Mouse (Mus musculus) stomach, embryonic 16.5 days (tissue): Measurements from ENCODE around the gene Olfr370. TPM values are rescaled to one million over a fixed set of nuclear protein-coding genes. Genes with fewer than 3 reads are reported as not detected.

Experiments
- ATAC-seq: fragments of 200-750 bp; cut with Nextera tagmentation; 2 replicates; pipeline ENCODE4 v1.8.0; 2017; ENCODE audit warnings: moderate number of reproducible peaks, moderate TSS enrichment; ENCODE audit not compliant: insufficient read depth, low FRiP score
- H3K27ac ChIP-seq: fragments of 300-500 bp; sonication (generic); 2 replicates; pipeline ENCODE4 v1.5.1; 2014; ENCODE audit warnings: low read length
- H3K27me3 ChIP-seq: fragments of 300-500 bp; sonication (generic); 2 replicates; pipeline ENCODE4 v1.6.1; 2014; ENCODE audit warnings: low read length, control low read depth, mixed read lengths; ENCODE audit not compliant: control insufficient read depth, insufficient read depth
- H3K36me3 ChIP-seq: fragments of 300-500 bp; sonication (generic); 2 replicates; pipeline ENCODE4 v1.6.1; 2014; ENCODE audit warnings: low read length; ENCODE audit not compliant: control insufficient read depth, insufficient read depth
- H3K4me1 ChIP-seq: fragments of 300-500 bp; sonication (generic); 2 replicates; pipeline ENCODE4 v1.6.1; 2014; ENCODE audit warnings: low read length, control low read depth, mixed read lengths; ENCODE audit not compliant: control insufficient read depth, insufficient read depth
- H3K4me2 ChIP-seq: fragments of 300-500 bp; sonication (generic); 2 replicates; pipeline ENCODE4 v1.6.1; 2014; ENCODE audit warnings: low read depth, low read length, mixed read lengths
- H3K4me3 ChIP-seq: fragments of 300-500 bp; sonication (generic); replicated peaks from 2 replicates; pipeline ENCODE4 v1.5.1; 2014; ENCODE audit warnings: mild to moderate bottlenecking, low read length
- H3K9ac ChIP-seq: fragments of 300-500 bp; sonication (generic); 2 replicates; pipeline ENCODE4 v1.6.1; 2014; ENCODE audit warnings: low read length
- H3K9me3 ChIP-seq: fragments of 300-500 bp; sonication (generic); replicated peaks from 2 replicates; pipeline ENCODE4 v1.6.1; 2016; ENCODE audit warnings: low read length, control low read depth; ENCODE audit not compliant: control insufficient read depth
- WGBS: fragments of 180-500 bp; shearing (Covaris S2); extraction: QIAGEN DNeasy Blood & Tissue Kit; methylation state at CpG from one replicate; pipeline ENCODE4 v1.1.7; 2014; 5-methylcytosine and 5-hydroxymethylcytosine counted together
- polyA plus RNA-seq: library from polyadenylated mRNA; unstranded; fragments of >200 nt; fragmentation: Nextera tagmentation; extraction: Ambion mirVana; gene quantifications from 2 replicates; pipeline ENCODE4 v1.2.1, GENCODE M21; 2015

The Olfr370 gene
- polyA plus RNA-seq, 1 experiment from 2014 or later: not detected

DNA sequence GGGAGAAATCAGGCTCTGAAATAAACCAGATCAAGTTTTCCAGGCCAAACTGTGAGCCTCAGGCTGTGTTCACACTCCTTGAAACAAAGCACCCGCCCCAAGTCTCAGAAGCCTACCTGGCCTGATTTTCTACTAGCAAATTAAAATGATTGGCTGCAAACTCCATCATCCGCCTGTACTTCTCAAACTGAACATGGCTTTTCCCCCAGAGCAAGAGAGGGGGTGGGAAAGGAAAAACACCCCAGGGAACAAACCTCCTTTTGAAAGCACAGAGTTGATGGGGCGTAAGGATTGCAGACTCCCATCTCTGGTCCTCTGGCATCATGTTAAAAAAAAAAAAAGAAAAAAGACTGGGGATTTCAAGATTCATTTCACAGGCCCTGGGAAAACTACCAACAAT lies 57.1 kb downstream of the Olfr370 start:
- peak overlapping the region; percentile 88 for H3K4me3 ChIP-seq
- no peaks in the 10 kb centered on the region for H3K27me3 ChIP-seq
- peak overlapping the region; percentile 89 for H3K9ac ChIP-seq
- H3K4me2 ChIP-seq: peak overlapping the region; percentile 90
- no peaks in the 10 kb centered on the region for H3K9me3 ChIP-seq
- 51% methylated on average over 3 of the region's 3 CpGs for WGBS
- no peak overlapping the region; the same call in 1 of the 2 replicates for H3K27ac ChIP-seq
- no peak for ATAC-seq
- peaks cover 21% of the 10 kb centered on the region for H3K4me1 ChIP-seq
- H3K36me3 ChIP-seq: no peaks in the 10 kb centered on the region

DNA sequence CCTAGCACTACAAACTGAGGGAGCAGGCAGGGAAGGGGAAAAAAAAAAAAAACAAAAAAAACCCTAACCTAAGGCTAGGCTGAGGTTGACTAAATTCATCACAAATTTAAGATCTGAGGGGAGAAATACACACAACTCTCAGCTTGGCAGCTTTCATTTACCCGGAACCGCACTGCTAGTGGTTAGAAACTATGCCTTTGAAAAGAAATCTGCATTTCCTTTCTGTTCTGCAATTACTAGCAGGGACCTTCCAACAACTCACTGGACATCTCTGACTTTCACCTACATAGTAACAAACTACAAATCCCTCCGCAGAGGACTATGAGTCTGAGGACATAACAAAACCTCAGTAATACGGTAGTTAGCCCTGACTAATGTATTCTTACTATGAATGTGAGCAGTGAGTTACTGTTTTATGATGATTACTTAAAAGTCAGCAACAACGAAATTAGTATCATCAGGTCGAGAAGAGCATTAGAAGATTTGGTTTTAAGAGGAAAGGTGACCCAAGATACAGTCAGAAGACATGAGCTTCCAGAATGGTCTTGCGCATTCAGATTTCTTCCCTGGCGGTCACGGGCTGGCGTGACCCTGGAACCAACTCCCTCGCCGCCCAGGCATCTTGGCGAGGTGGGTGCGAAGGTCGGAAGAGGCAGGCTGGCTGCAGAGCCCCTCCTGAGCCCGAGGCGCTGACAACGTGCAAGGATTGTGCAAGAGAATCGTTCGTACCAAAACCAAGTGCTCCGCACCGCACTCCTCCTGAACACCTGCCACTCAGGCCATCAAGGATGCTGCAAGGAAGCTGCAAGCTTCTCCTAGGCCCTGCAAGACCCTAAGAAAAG lies 58.0 kb downstream of the Olfr370 start:
- Histone ChIP-seq H3K27ac (peak overlapping the region; percentile 88), H3K4me1 (peaks cover 21% of the 10 kb centered on the region), H3K9ac (peak overlapping the region; percentile 89), H3K27me3 (no peaks in the 10 kb centered on the region), H3K9me3 (no peaks in the 10 kb centered on the region), H3K36me3 (no peaks in the 10 kb centered on the region), H3K4me3 (peak overlapping the region; percentile 88), H3K4me2 (peak overlapping the region; percentile 90)
- 3% methylated on average over 22 of the region's 22 CpGs for WGBS
- ATAC-seq: no peak

DNA sequence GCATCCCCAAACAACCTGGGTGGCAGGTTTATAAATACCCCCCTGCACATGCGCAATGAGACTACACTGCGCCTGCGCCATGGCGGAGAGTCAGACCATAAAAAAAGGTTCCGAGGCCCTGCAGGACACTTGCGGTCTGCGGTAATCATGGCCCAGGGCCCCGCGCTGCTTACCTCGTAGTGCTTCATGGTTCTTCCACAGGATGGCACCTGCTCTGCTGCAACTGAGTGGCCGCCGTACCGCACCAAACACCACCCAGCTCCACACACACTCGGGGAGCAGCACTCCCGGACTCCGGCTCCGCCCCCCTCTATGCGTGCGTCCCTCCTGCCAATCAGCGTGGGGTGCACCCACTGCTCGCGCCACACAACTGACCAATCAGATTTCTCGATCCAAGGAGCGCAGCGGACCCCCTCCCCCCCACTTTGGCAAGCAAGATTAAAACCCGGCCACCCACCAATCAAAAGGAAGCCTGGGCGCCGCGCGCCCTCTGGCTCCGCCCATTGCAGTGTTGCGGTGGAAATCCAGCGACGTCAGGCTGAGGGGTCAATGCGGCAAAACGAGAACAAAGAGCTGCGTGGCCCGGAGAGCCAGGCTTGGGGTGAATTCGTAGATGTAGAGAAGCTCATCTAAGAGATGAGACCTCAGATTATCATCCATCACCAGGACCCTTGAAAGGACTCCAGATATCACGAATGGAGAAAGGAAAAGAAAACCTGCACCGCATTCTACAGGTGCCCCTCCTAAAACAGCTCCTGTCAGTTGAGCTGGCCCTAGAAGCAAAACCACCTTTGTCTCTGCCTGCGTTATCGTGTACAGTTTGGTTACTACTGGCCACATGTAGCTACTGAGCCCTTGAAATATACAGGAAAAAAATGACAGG lies 58.8 kb downstream of the Olfr370 start:
- Histone ChIP-seq H3K4me2 (peak overlapping the region; percentile 90), H3K9me3 (no peaks in the 10 kb centered on the region), H3K27ac (peak overlapping the region; percentile 92), H3K27me3 (no peaks in the 10 kb centered on the region), H3K4me3 (peak overlapping the region; percentile 88), H3K4me1 (peaks cover 21% of the 10 kb centered on the region), H3K9ac (peak overlapping the region; percentile 89), H3K36me3 (no peaks in the 10 kb centered on the region)
- under 1% methylated on average over 43 of the region's 43 CpGs for WGBS
- peak; percentile 99 for ATAC-seq

Other genes starting within 250 kb of the Olfr370 start
- not detected in 2 replicates for gene Ucp1, start 245.4 kb upstream of the Olfr370 start, polyA plus RNA-seq
- gene Elmod2, start 203.3 kb upstream of the Olfr370 start, polyA plus RNA-seq: 14.6 and 16.6 TPM in 2 replicates
- not detected in 2 replicates for gene Mgat4d, start 187.3 kb upstream of the Olfr370 start, polyA plus RNA-seq
- gene Clgn, start 145.9 kb upstream of the Olfr370 start, polyA plus RNA-seq: 0.47 and 0.61 TPM in 2 replicates
- 88.7 and 98.3 TPM in 2 replicates for gene Scoc, start 77.4 kb upstream of the Olfr370 start, polyA plus RNA-seq
- gene Ndufb7, start 30.9 kb downstream of the Olfr370 start, polyA plus RNA-seq: 285 and 326 TPM in 2 replicates
- 503 and 554 TPM in 2 replicates for gene Tecr, start 72.2 kb downstream of the Olfr370 start, polyA plus RNA-seq
- 69.6 and 74.3 TPM in 2 replicates for gene Dnajb1, start 72.4 kb downstream of the Olfr370 start, polyA plus RNA-seq
- gene Gipc1, start 116.9 kb downstream of the Olfr370 start, polyA plus RNA-seq: 190 TPM in 2 replicates
- gene Ptger1, start 130.9 kb downstream of the Olfr370 start, polyA plus RNA-seq: 5.7 and 6.3 TPM in 2 replicates
- 14.7 and 19.9 TPM in 2 replicates for gene Pkn1, start 163.4 kb downstream of the Olfr370 start, polyA plus RNA-seq
- 154 and 167 TPM in 2 replicates for gene Ddx39, start 179.4 kb downstream of the Olfr370 start, polyA plus RNA-seq
- 40.5 and 45.6 TPM in 2 replicates for gene Adgre5, start 205.5 kb downstream of the Olfr370 start, polyA plus RNA-seq